Mouse (Mus musculus) A20 (cell line): ENCODE measurements around the gene Il17ra.

Experiments
- DNase-seq: peaks from one replicate; pipeline ENCODE4 v3.0.0-alpha.2; 2011; ENCODE audit warnings: low read depth, low spot score

Gene Il17ra

DNA sequence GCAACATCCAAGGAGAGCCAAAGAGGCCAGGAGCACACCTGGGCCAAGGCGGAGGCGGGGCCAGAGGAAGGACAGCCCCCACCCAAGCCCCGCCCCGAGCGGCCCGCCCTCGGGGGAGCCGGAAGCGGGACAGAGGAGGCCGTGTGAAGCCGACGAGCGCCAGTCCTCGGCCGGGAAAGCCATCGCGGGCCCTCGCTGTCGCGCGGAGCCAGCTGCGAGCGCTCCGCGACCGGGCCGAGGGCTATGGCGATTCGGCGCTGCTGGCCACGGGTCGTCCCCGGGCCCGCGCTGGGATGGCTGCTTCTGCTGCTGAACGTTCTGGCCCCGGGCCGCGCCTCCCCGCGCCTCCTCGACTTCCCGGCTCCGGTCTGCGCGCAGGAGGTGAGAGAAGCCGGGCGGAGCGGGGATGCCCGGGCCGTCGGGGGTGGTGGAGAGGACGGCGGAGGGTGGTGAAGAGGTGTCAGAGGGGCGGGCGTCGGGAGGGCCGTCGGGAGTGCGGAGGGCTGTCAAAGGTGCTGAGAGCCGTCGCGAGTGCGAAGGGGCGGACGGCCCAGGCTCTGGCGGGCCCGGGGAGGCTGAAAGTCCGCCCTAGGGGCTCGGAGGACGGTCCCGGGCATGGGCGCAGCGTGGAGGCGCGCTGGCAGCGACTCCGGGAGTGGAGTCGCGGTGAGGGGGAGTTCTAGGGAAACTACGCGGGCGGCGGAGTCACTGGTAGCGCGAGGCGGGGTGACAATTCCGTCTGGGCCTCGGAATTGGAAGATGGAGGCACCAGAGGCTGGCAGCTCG lies at the start of gene Il17ra:
Gene Il17ra (plus strand): TSS at position 162 of the 786 bp plus-strand sequence.
- peak; percentile 89 for DNase-seq

- no peak for DNase-seq
These were observed 24.9 kb upstream of the Il17ra start for GRCm38 (mm10) chr6:120438161-120438560.

DNA sequence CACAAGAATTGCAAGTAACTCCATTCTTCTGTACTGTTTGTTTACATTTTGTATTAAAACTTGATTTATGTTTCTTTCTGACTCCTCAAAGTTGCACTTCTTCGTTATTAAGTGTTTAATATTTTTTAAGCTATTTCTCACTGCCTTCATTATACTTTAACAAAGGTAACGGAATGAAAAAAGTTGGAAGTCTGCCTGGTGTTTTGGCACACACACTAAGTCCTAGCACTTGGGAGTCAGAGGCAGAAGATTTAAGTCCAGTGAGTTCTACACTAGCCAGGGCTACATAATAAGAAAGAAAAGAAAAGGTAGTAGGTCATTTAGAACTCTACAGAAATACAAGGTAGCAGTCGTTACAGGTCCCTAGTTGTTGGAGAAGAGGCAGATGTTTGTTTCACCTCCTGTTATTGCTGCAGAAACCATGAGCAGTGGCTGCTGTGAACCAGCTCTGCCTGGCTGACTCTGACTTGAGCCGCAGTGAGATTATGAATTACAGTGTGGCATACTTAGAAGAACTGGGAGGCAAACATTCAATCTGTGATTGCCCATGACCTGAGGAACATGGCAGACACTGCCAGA lies 20.8 kb upstream of the Il17ra start:
- DNase-seq = no peak

DNA sequence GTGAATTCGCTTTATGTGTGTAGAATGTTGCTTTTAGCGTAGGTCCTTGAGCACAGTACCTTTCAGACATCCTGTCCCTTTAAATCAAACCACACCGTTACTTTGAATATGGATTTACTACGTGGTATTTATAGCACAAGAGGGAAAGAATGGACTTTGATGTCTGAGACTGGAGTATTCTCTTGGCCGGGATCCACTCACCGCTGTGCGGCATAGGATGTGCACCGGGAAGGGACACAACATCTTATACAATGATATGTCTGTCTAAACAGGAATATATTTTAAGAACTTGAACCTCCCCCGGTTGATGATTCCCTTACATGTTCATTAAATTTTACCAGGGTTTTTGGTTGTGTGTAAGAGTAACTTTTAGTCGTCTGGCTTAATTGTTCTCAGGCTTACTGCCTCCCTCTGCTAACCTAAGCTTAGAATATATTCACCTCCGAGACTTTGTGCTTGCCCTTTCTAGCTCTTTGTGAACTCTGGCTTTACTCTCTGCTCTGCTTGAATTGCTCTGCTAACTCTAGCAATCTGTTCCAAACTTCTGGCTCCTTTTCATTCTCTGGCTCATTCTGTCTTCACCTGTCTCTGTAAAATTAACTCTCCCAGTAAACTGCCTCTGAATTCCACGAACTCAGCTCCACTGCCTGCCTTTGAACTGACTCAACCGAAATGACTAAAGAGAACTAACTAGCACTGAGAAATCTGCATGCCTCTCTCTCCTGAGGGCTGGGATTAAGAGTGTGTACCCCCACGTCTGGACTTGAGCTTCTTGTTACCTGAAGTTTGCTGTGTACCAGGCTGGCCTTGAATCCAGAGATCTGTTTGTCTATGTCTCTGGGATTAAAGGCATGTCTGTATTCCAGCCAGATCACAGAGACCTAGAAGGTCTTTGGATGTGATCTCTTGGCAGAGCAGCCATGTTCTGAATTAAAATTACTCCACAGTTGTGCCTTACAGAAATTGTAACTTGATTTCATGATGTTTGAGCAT lies 19.4 kb upstream of the Il17ra start:
- DNase-seq = no peak

DNA sequence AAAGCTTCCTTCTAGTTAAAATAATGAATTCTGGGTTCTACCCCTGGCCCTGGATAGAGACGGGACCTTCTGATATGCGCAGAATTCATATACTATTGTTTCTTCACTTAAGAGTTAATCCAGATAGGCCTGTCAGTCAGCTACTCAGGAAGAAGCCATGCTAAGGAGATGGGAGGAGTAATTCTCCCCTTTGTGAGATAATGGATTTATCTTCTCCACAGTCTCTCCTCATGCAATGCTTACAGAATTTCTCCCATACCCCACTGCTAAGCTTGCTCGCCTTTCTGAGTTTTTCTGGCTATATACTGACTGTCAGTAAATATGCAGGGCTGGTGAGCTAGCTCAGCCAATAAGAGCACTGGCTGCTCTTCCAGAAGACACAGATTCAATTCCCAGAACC lies 12.8 kb upstream of the Il17ra start:
- DNase-seq = no peak

DNA sequence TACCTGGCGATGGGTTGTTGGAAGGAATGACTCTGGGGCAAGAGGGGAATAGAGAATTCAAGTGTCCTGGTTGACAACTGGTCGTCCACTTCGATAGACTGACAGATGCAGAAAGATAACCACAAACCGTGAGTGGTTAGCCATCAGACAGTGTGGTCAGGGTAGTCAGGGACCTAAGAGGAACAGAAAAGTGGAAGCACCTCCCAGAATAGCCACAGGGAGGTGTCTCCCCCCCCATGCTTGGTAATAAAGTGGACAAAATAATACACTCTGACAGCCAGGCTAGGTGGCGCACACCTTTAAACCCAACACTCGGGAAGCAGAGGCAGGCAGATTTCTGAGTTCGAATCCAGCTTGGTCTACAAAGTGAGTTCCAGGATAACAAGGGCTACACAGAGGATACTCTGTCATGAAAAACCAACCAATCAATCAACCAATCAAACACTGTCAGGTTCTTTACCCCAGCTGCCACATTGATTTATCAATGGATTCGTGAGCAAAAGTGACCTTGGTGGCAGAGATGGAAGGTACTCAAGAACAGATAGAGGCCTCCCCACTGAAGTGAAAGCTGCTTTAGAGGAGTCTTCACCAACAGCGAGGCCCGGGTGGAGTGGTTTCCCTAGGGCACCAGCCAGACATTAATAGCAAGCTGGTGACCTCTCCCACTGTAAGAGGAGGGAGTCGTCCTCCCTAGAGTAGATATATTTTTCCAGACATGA lies 10.5 kb upstream of the Il17ra start:
- peak; percentile 56 for DNase-seq

DNA sequence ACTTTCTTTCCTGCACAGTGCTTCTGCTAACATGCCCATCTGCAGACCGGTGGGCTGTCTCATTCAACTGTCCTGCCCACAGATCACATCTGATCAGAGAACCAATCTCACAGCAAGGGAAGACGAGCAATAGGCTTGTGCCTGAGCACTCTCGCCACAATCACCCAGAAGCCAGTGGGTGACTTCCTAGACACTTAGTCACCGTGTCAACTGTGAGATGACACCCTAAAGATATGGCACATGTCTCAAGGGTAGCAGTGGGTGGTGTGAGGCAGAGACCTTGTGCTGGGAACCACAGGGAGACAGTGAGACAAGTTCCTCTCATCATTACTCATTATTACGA lies 10.0 kb upstream of the Il17ra start:
- no peak for DNase-seq

DNA sequence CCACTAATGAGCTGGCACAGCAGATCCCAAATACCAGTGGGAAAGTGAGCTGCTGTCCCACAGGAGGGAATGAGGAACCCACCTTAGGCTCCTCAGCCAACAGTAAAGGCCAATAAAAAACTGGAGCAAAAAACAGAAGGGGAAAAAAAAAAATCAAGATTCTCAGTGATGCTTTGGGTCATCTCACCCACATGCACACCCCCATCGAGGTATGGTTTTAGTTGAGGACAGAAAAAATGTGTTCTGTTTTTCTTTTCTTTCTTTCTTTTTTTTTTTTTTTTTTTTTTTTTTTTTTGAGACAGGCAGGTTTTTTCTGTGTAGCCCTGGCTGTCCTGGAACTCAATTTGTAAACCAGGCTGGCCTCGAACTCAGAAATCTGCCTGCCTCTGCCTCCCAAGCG lies 9.5 kb upstream of the Il17ra start:
- DNase-seq = no peak

GRCm38 (mm10) chr6:120454627-120455077 lies 8.4 kb upstream of the Il17ra start:
- no peak for DNase-seq

DNA sequence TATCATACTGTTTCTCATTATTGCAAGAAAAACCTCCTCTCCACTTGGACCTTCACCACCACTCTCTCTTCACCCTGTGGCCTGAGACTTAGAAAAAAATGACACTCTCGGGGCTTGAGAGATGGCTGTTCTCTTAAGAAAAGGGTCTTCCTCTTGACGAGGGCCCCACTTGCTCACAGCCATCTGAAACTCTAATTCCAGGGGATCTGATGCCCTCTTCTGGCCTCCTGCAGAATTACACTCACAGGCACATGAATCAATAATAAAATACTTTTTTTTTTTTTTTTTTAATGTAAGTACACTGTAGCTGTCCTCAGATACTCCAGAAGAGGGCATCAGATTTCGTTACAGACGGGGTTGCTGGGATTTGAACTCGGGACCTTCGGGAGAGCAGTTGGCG lies 6.0 kb upstream of the Il17ra start:
- DNase-seq = peak; percentile 70

DNA sequence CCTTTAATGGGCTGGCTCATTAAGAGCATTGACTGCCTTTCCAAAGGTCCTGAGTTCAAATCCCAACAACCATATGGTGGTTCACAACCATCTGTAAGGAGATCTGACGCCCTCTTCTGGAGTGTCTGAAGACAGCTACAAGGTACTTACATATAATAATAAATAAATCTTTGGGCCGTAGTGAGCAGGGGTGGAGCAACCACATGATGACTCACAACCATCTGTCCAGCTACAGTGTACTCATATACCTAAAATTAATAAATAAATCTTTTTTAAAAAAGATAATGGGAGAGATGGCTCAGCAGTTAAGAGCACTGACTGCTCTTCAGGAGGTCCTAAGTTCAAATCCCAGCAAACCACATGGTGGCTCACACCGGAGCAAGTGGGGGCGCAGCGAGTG lies 5.3 kb upstream of the Il17ra start:
- DNase-seq = no peak

- no peak for DNase-seq
These were observed 1.8 kb upstream of the Il17ra start for GRCm38 (mm10) chr6:120461217-120461616.

- DNase-seq = no peak
These were observed 796 bp upstream of the Il17ra start for GRCm38 (mm10) chr6:120462251-120462650.

DNA sequence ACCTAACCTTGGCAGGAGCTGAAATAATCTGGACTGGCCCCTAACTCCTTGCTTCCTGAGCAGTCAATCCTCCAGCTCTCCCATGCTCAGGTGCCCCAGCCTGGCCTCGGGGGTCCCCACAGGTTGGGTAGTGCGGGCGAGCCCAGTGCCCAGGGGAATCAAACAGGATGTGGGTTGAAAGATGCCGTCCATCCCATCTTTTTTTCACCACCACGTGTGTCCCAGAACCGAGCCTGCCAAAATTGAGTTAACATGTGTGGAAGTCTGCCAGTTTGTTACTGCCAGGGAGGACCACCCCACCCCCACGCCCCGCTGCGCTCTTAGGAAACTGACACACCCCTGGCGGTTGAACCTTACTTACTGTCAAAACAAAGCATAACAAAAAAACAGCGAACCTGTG lies 837 bp downstream of the Il17ra start:
- DNase-seq = peak; percentile 75

- DNase-seq = peak; percentile 37
These were observed 1.4 kb downstream of the Il17ra start for GRCm38 (mm10) chr6:120464406-120464939.

DNA sequence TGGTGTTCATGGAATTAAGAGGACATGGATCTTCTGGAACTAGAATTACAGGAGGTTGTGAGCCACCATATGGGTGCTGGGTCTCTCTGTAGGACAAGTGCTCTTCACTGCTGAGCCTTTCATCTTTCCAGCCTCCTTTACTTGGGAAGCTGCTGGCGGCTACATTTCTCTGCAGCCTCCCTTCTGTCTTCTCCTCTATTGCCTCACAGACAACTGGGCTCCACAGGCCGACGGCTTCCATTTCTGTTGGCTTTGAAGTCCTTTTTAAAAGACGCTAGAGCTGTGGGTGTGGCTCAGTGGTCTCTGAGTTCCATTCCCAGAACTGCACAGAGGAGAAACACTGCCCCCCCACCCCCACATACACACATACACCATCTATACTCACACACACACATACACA lies 2.3 kb downstream of the Il17ra start:
- DNase-seq = no peak

DNA sequence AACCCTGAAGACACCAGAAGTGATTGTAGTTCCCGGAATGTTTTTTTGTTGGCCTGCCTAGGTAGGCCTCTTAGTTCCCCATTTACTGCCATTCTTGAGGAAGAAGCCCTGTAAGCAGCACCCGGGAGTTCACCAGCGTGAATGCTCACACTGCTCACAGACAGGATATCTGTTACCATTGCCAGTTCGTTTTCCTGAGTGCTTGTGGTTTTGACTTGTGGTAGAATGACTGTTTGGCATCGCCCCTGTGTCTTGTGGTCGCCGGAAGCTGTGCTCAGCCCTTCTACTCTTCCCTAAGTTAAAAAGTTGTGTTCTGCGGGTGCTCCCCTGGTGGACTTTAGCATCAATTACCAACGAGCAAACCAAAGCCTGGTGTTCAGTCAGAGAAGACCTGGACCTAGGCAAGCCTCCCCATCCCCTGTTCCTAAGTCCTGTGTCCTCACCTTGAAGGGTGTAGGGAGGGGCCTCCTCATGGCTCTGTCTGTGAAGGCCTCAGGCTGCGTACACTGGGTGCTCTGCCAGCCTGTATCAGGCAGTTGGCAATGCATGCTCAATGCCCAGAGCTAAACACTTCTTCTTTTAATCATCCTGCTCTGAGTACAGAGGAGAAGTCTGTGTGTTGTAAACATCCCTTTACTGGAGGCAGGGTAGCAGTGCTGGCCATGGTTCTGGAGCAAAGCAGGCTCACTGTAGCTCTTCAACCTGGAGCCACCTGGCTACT lies 3.7 kb downstream of the Il17ra start:
- DNase-seq = peak; percentile 79

DNA sequence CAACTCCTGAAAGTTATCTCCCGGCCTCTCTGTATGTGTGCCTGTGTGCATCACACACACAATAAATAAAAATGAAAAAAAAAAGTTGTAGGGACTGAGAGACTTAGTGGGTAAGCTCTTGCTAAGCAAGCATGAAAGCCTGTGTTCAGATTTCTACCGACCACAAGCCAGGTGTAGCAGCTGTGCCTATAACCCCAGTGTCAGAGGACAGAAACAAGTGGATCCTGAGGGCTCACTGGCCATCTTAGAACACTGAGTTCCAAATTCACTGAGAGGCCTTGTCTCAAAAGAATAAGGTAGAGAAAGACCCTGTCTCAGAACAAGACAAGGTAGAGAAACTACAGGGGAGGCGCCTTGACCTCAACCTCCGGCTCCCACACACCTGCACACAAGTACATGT lies 5.2 kb downstream of the Il17ra start:
- peak; percentile 65 for DNase-seq

DNA sequence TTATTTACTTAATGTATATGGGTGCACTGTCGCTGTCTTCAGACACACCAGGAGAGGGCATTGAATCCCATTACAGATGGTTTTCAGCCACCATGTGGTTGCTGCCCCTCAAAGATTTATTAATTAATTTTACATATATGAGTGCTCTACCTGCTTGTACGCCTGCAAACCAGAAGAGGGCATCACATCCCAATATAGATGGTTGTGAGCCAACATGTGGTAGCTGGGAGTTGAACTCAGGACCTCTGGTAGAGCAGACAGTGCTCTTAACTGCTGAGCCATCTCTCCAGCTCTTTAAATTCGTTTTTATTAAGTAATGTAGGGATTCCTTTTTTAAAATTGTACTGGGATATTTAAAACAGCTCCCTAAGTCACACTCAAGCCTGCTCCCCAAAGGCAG lies 6.2 kb downstream of the Il17ra start:
- DNase-seq = peak; percentile 86

- peak; percentile 93 for DNase-seq
These were observed 6.7 kb downstream of the Il17ra start for GRCm38 (mm10) chr6:120469770-120470169.

- peak; percentile 83 for DNase-seq
These were observed 7.6 kb downstream of the Il17ra start for GRCm38 (mm10) chr6:120470666-120471065.
